Mouse (Mus musculus) E14TG2a.4 (cell line): ENCODE measurements around the gene Cdc45.

ENCODE experiments used
- CTCF ChIP-seq: conservative IDR thresholded peaks from 2 replicates; pipeline ENCODE4 v1.5.1; 2014; ENCODE audit warnings: low read length
- NANOG ChIP-seq: IDR thresholded peaks from 2 replicates; pipeline ENCODE4 v1.6.1; 2014; ENCODE audit warnings: borderline replicate concordance, low read length, mixed read lengths

DNA sequence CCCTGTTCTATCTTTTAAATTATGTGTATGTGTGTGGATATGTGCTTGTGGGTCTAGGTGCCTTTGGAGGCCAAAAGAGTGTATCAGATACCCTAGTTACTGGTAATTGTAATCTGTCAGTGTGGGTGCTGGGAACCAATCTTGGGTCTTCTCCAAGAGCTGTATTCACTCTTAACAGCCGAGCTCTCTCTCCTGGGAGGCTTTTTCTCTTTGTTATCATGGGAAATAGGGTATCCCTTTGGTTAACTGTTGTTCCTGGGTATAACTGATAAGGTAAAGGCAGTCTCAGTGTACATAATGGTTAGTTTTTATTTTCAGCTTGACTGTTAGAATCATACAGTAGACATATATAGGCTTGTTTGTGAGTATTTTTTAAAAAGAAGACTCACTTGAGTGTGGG, 10.6 kb upstream of the Cdc45 start:
- TF ChIP-seq CTCF (no peak), NANOG (no peak)
